Mouse (Mus musculus): ENCODE data around the gene Pdcl. TPM values are rescaled to one million over a fixed set of nuclear protein-coding genes. Genes with fewer than 3 reads are reported as not detected.

The Pdcl gene
- polyA plus RNA-seq, 1 experiment from 2014 or later: 69.7 TPM

- no peak overlapping the region for H3K4me3 ChIP-seq (ENCODE audit: low read depth, low read length)
- H3K36me3 ChIP-seq (replicated peaks; ENCODE audit: control insufficient read depth, insufficient read depth, low read depth, low read length): peaks cover 6% of the 10 kb centered on the region
- no peaks in the 10 kb centered on the region for H3K9me3 ChIP-seq (replicated peaks; ENCODE audit: control insufficient read depth, low read length)
- H3K27me3 ChIP-seq (ENCODE audit: control insufficient read depth, insufficient read depth, low read length): no peaks in the 10 kb centered on the region
- DNase-seq (ENCODE audit: low spot score) (no peak), ATAC-seq (replicated peaks; ENCODE audit: insufficient number of reproducible peaks, low FRiP score, low TSS enrichment, low read depth) (no peak)
- no peak overlapping the region for H3K27ac ChIP-seq (replicated peaks; ENCODE audit: low read depth, low read length)
- 92% methylated on average over 7 of the region's 7 CpGs for WGBS
- no peaks in the 10 kb centered on the region for H3K4me1 ChIP-seq (ENCODE audit: control insufficient read depth, insufficient read depth, low read length)
- no peak overlapping the region for H3K4me2 ChIP-seq (ENCODE audit: low read depth, low read length)
- H3K9ac ChIP-seq (replicated peaks; ENCODE audit: low read length): no peak overlapping the region
Measured at GRCm38 (mm10) chr2:37351671-37352070, 7.5 kb downstream of the Pdcl start.

GRCm38 (mm10) chr2:37338497-37339187 is 20.5 kb downstream of the Pdcl start:
- H3K9ac ChIP-seq (replicated peaks; ENCODE audit: low read length): no peak overlapping the region
- no peaks in the 10 kb centered on the region for H3K9me3 ChIP-seq (replicated peaks; ENCODE audit: control insufficient read depth, low read length)
- H3K4me2 ChIP-seq (ENCODE audit: low read depth, low read length): no peak overlapping the region
- peak; percentile 65 for DNase-seq (ENCODE audit: low spot score)
- 65% methylated on average over 10 of the region's 10 CpGs for WGBS
- H3K27ac ChIP-seq (replicated peaks; ENCODE audit: low read depth, low read length): no peak overlapping the region
- no peaks in the 10 kb centered on the region for H3K36me3 ChIP-seq (replicated peaks; ENCODE audit: control insufficient read depth, insufficient read depth, low read depth, low read length)
- no peaks in the 10 kb centered on the region for H3K4me1 ChIP-seq (ENCODE audit: control insufficient read depth, insufficient read depth, low read length)
- no peaks in the 10 kb centered on the region for H3K27me3 ChIP-seq (ENCODE audit: control insufficient read depth, insufficient read depth, low read length)
- ATAC-seq (replicated peaks; ENCODE audit: insufficient number of reproducible peaks, low FRiP score, low TSS enrichment, low read depth): no peak
- H3K4me3 ChIP-seq (ENCODE audit: low read depth, low read length): no peak overlapping the region

- Histone ChIP-seq H3K4me1 (ENCODE audit: control insufficient read depth, insufficient read depth, low read length) (no peaks in the 10 kb centered on the region), H3K4me3 (ENCODE audit: low read depth, low read length) (no peak overlapping the region), H3K4me2 (ENCODE audit: low read depth, low read length) (no peak overlapping the region), H3K9me3 (replicated peaks; ENCODE audit: control insufficient read depth, low read length) (no peaks in the 10 kb centered on the region), H3K27me3 (ENCODE audit: control insufficient read depth, insufficient read depth, low read length) (no peaks in the 10 kb centered on the region), H3K27ac (replicated peaks; ENCODE audit: low read depth, low read length) (no peak overlapping the region), H3K9ac (replicated peaks; ENCODE audit: low read length) (no peak overlapping the region), H3K36me3 (replicated peaks; ENCODE audit: control insufficient read depth, insufficient read depth, low read depth, low read length) (no peaks in the 10 kb centered on the region)
- 88% methylated on average over 2 of the region's 2 CpGs for WGBS
- ATAC-seq (replicated peaks; ENCODE audit: insufficient number of reproducible peaks, low FRiP score, low TSS enrichment, low read depth): no peak
- no peak for DNase-seq (ENCODE audit: low spot score)
Measured at GRCm38 (mm10) chr2:37333321-37333720, 25.8 kb downstream of the Pdcl start.

- no peaks in the 10 kb centered on the region for H3K4me1 ChIP-seq (ENCODE audit: control insufficient read depth, insufficient read depth, low read length)
- no peak for DNase-seq (ENCODE audit: low spot score)
- no peak within 1 kb of the TSS for H3K27ac ChIP-seq (replicated peaks; ENCODE audit: low read depth, low read length)
- H3K36me3 ChIP-seq (replicated peaks; ENCODE audit: control insufficient read depth, insufficient read depth, low read depth, low read length): no peaks in the 10 kb centered on the region
- 84% methylated on average over 1 of the region's 1 CpGs for WGBS
- H3K4me2 ChIP-seq (ENCODE audit: low read depth, low read length): no peak within 1 kb of the TSS
- no peak for ATAC-seq (replicated peaks; ENCODE audit: insufficient number of reproducible peaks, low FRiP score, low TSS enrichment, low read depth)
- no peak within 1 kb of the TSS for H3K4me3 ChIP-seq (ENCODE audit: low read depth, low read length)
- no peak within 1 kb of the TSS for H3K9ac ChIP-seq (replicated peaks; ENCODE audit: low read length)
- H3K9me3 ChIP-seq (replicated peaks; ENCODE audit: control insufficient read depth, low read length): no peaks in the 10 kb centered on the region
- no peaks in the 10 kb centered on the region for H3K27me3 ChIP-seq (ENCODE audit: control insufficient read depth, insufficient read depth, low read length)
Measured at GRCm38 (mm10) chr2:37326215-37326614, 32.9 kb downstream of the Pdcl start, which contains the start of gene Olfr368. TSS of gene Olfr368 (plus strand) at chr2:37326515.

Other genes starting within 250 kb of the Pdcl start
- gene Olfr362, start 241.4 kb downstream of the Pdcl start, polyA plus RNA-seq (2014; fragmentation: Nextera tagmentation; extraction: Ambion mirVana): not detected in 2 replicates
- not detected in 2 replicates for gene Olfr364-ps1, start 220.0 kb downstream of the Pdcl start, polyA plus RNA-seq (2014; fragmentation: Nextera tagmentation; extraction: Ambion mirVana)
- gene Olfr365, start 171.1 kb downstream of the Pdcl start, polyA plus RNA-seq (2014; fragmentation: Nextera tagmentation; extraction: Ambion mirVana): not detected in 2 replicates
- not detected in 2 replicates for gene Olfr366, start 147.8 kb downstream of the Pdcl start, polyA plus RNA-seq (2014; fragmentation: Nextera tagmentation; extraction: Ambion mirVana)
- gene Olfr368, start 32.8 kb downstream of the Pdcl start, polyA plus RNA-seq (2014; fragmentation: Nextera tagmentation; extraction: Ambion mirVana): not detected in 2 replicates
- 14.0 and 16.2 TPM in 2 replicates for gene Rc3h2, start 63.6 kb upstream of the Pdcl start, polyA plus RNA-seq (2014; fragmentation: Nextera tagmentation; extraction: Ambion mirVana)
- 11.5 and 14.2 TPM in 2 replicates for gene Zbtb26, start 83.8 kb upstream of the Pdcl start, polyA plus RNA-seq (2014; fragmentation: Nextera tagmentation; extraction: Ambion mirVana)
- gene Zbtb6, start 83.8 kb upstream of the Pdcl start, polyA plus RNA-seq (2014; fragmentation: Nextera tagmentation; extraction: Ambion mirVana): 5.3 and 5.8 TPM in 2 replicates
- 46.7 and 50.5 TPM in 2 replicates for gene Rabgap1, start 83.9 kb upstream of the Pdcl start, polyA plus RNA-seq (2014; fragmentation: Nextera tagmentation; extraction: Ambion mirVana)
- gene Gpr21, start 157.0 kb upstream of the Pdcl start, polyA plus RNA-seq (2014; fragmentation: Nextera tagmentation; extraction: Ambion mirVana): 0.67 and 0.84 TPM in 2 replicates